Mouse (Mus musculus) ES-Bruce4 (cell line): ENCODE measurements at regions not wholly inside any gene's neighbourhood (a gene's known extent, or its start where the extent isn't known, plus 50 kb on each side); places are given as distances from the start of the nearest gene placed in this dataset.

Experiments used
- H3K27ac ChIP-seq: 2 replicates; pipeline ENCODE4 v1.5.1; 2012; ENCODE audit warnings: low read length, inconsistent platforms; ENCODE audit not compliant: insufficient read depth
- H3K27me3 ChIP-seq: 2 replicates; pipeline ENCODE4 v1.6.1; 2012; ENCODE audit warnings: mild to moderate bottlenecking, low read length, inconsistent platforms; ENCODE audit not compliant: control insufficient read depth, poor library complexity, insufficient read depth, severe bottlenecking
- H3K36me3 ChIP-seq: 2 replicates; pipeline ENCODE4 v1.6.1; 2012; ENCODE audit warnings: inconsistent platforms, mild to moderate bottlenecking, low read length, moderate library complexity; ENCODE audit not compliant: control insufficient read depth, poor library complexity, insufficient read depth, severe bottlenecking
- H3K4me1 ChIP-seq: one replicate; pipeline ENCODE4 v1.8.1; 2011; ENCODE audit warnings: low read length; ENCODE audit not compliant: control insufficient read depth, insufficient read depth
- H3K4me3 ChIP-seq: 2 replicates; pipeline ENCODE4 v1.5.1; 2011; ENCODE audit warnings: low read depth, mild to moderate bottlenecking, low read length
- H3K9ac ChIP-seq: 2 replicates; pipeline ENCODE4 v1.6.1; 2012; ENCODE audit warnings: low read depth, mild to moderate bottlenecking, inconsistent platforms; ENCODE audit not compliant: poor library complexity, severe bottlenecking
- H3K9me3 ChIP-seq: replicated peaks from 2 replicates; pipeline ENCODE4 v1.6.1; 2012; ENCODE audit warnings: mild to moderate bottlenecking, low read length, inconsistent platforms; ENCODE audit not compliant: control insufficient read depth, poor library complexity, insufficient read depth, severe bottlenecking
- CTCF ChIP-seq: IDR thresholded peaks from one replicate; pipeline ENCODE4 v1.8.1; 2011; ENCODE audit warnings: low read depth, low read length
- EP300 ChIP-seq: IDR thresholded peaks from 2 replicates; pipeline ENCODE4 v1.6.1; 2011; ENCODE audit warnings: low read depth, low read length; ENCODE audit not compliant: insufficient read depth
- POLR2A ChIP-seq: IDR thresholded peaks from one replicate; pipeline ENCODE4 v1.8.1; 2011; ENCODE audit warnings: low read length; ENCODE audit not compliant: insufficient read depth

DNA sequence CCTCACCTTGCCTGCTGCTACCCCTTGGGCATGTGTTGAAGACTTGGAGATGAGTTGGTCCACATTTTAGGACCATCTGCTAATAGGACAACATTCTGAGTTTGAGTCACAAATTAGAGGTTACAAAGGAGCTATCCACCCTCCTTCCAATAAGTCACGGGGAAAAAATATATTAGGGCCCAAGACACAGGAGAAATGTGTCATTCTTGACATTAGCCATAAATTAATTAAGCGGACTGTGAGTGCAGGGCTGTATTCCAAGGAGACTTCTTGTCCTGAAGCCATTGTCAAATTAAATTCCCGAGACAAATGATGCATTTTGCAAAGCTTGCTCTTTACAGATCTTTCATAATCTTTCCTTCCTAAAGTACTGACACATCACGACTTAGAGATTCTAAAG lies 79.2 kb downstream of the 1700020N01Rik start:
- Histone ChIP-seq H3K27me3 (no peaks in the 10 kb centered on the region), H3K27ac (no peak overlapping the region), H3K4me3 (no peak overlapping the region), H3K4me1 (no peaks in the 10 kb centered on the region), H3K9me3 (no peaks in the 10 kb centered on the region), H3K36me3 (no peaks in the 10 kb centered on the region), H3K9ac (no peak overlapping the region)
- TF ChIP-seq CTCF (no peak), POLR2A (no peak)

DNA sequence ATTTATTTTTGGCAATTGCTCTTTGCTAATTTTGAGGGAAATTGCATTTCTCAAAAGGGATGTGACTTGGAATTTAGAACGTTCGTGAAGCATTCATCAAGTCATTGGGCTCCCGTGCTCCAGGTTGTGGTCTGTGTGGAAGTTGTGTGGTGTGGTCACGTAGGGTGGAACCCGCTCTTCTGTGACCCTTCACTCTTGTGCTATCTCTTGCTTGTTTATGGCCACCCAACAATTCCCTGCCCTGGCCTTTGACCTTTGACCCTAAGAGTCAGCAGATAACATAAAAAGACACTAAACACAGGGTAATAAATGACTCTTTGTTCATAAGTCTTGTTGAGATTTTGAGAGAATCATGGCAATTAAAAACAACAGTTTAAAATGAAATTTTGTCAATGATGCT lies 79.7 kb downstream of the 1700020N01Rik start:
- TF ChIP-seq POLR2A: no peak
- TF ChIP-seq EP300: no peak
- no peak for TF ChIP-seq CTCF
- H3K9ac ChIP-seq: no peak overlapping the region

DNA sequence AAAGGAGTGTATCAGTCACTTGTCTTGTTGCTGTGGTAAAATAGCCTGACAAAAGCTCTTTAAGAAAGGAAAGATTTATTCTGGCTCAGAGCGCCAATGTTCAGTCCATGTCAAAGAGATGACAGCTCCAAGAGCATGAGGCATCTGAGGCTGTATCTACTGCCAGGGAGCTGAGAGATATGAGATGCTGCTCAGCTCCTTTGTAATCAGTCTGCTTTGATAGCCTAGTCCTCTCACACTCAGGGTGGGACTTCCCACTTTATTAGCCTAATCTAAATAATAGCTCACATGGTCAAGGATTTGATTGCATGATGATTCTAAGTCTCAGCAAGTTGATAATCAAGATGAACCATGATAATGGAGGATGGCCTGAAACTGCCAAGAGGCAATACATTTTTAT lies 80.9 kb downstream of the 1700020N01Rik start:
- Histone ChIP-seq H3K4me1 (no peaks in the 10 kb centered on the region), H3K36me3 (no peaks in the 10 kb centered on the region), H3K9ac (no peak overlapping the region), H3K27ac (no peak overlapping the region), H3K9me3 (no peaks in the 10 kb centered on the region), H3K27me3 (no peaks in the 10 kb centered on the region), H3K4me3 (no peak overlapping the region)
- TF ChIP-seq CTCF (no peak), EP300 (no peak), POLR2A (no peak)

More for the DNA sequence above, 79.7 kb downstream of the 1700020N01Rik start:
- Histone ChIP-seq H3K9me3 (no peaks in the 10 kb centered on the region), H3K4me3 (no peak overlapping the region), H3K4me1 (no peaks in the 10 kb centered on the region), H3K36me3 (no peaks in the 10 kb centered on the region), H3K27ac (no peak overlapping the region), H3K27me3 (no peaks in the 10 kb centered on the region)

DNA sequence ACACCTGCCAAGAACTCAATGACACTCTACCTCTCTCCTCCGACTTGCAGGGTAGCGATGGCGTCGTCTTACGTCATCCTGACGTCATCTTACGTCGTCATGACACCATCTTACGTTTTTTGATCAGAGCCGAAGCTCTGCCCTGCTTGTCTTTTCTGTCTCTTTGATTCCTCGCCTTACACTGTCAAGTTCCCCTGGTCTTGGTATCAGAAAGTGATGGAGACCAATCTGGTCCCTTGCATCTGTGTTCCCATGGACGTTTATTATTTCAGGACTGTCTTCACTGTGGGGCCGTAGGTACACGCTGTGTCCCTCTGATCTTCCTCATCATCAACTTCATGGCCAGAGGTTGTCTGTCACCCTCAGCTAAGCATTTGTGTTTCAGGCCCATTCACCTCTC lies 82.8 kb downstream of the 1700020N01Rik start:
- Histone ChIP-seq H3K36me3 (no peaks in the 10 kb centered on the region), H3K9ac (no peak overlapping the region), H3K4me3 (no peak overlapping the region), H3K27me3 (no peaks in the 10 kb centered on the region), H3K4me1 (no peaks in the 10 kb centered on the region), H3K27ac (no peak overlapping the region), H3K9me3 (no peaks in the 10 kb centered on the region)
- no peak for TF ChIP-seq EP300
- TF ChIP-seq CTCF: no peak
- no peak for TF ChIP-seq POLR2A

DNA sequence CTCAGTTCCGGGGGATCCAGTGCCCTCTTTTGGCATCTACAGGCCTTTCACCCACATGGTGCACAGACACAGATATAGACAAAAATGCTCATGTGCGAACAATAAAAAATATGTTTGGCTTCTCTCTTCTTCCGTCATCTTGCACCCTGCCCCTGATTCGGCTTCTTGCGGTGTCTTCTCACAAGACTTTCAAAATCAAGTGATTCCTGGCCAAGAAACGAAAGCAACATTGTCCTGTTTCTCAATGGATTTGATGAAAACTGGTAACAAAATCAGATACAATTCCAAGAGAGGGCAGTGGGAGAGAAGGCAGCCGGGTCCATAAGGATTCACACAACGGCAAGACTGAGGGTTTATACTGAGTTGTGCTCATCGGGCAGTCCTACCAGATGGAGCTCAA lies 85.0 kb downstream of the 1700020N01Rik start:
- H3K4me1 ChIP-seq: no peaks in the 10 kb centered on the region
- H3K27ac ChIP-seq: no peak overlapping the region
- H3K9ac ChIP-seq: no peak overlapping the region
- H3K9me3 ChIP-seq: no peaks in the 10 kb centered on the region
- H3K4me3 ChIP-seq: no peak overlapping the region
- H3K36me3 ChIP-seq: no peaks in the 10 kb centered on the region
- H3K27me3 ChIP-seq: no peaks in the 10 kb centered on the region
- TF ChIP-seq POLR2A: no peak
- no peak for TF ChIP-seq CTCF
- no peak for TF ChIP-seq EP300

DNA sequence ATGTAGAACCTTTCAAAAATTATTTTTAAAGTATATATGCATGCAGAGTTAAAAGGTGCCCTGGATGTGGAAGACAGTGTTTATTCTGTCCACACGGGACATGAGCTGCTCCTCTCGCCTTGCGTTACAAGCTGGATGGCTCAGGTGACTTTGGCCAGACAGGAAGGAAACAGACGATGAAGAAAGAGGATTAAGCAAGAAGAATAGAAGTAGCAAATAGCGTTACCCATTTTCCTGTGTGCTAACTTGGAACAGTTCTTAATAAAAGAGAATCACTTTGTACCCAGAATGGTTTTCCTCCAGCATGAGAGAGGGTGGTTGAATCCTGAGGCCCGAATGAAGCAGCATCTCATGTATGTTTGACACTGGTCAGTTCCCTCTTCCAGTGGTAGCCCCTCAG lies 85.4 kb downstream of the 1700020N01Rik start:
- no peaks in the 10 kb centered on the region for H3K36me3 ChIP-seq
- H3K27ac ChIP-seq: no peak overlapping the region
- H3K27me3 ChIP-seq: no peaks in the 10 kb centered on the region
- TF ChIP-seq POLR2A (no peak), CTCF (no peak)
- H3K4me3 ChIP-seq: no peak overlapping the region
- no peaks in the 10 kb centered on the region for H3K9me3 ChIP-seq
- H3K9ac ChIP-seq: no peak overlapping the region
- H3K4me1 ChIP-seq: no peaks in the 10 kb centered on the region

DNA sequence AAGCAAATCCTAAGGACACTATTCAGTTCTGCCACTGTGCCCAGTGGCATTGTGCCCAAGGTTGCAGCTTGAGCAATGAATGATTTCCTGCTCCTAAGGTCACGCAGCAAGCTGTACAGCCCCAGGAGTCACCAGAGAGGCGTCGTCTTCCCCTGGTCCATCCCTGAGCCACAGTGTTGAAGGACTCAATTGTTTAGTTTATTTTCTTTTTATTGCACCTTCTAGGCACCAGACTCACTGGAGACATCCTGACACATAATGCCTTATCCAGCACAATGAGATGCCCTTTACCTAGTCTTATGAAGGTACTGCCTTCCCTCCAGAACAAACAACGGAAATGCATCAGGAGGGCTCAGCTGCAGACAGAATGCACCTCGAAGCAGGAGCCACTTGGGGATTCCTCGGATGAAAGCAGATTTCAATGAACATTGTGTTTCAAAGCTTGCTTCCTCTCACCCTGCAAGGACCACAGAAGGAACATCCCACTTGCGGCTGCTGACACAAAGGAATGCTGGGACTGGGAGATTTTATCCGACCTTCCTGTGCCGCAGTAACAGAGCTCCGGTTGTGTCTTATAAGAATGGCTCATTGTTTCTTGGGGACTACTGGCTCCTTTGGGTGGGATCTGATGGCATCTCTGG lies 86.0 kb downstream of the 1700020N01Rik start:
- no peak overlapping the region for H3K27ac ChIP-seq
- H3K9me3 ChIP-seq: no peaks in the 10 kb centered on the region
- no peak overlapping the region for H3K4me3 ChIP-seq

More for the DNA sequence above, 86.0 kb downstream of the 1700020N01Rik start:
- H3K27me3 ChIP-seq: no peaks in the 10 kb centered on the region
- H3K9ac ChIP-seq: no peak overlapping the region
- no peaks in the 10 kb centered on the region for H3K36me3 ChIP-seq
- TF ChIP-seq POLR2A: no peak
- TF ChIP-seq CTCF: no peak
- no peak for TF ChIP-seq EP300
- H3K4me1 ChIP-seq: no peaks in the 10 kb centered on the region
